Mouse (Mus musculus) A20 (cell line): ENCODE measurements at regions not wholly inside any gene's neighbourhood (a gene's known extent, or its start where the extent isn't known, plus 50 kb on each side); places are given as distances from the start of the nearest gene placed in this dataset.
A peak's percentile ranks its signal among the peaks of the same experiment; 100 is the strongest.

Experiments
- DNase-seq: peaks from one replicate; pipeline ENCODE4 v3.0.0-alpha.2; 2011; ENCODE audit warnings: low read depth, low spot score

DNA sequence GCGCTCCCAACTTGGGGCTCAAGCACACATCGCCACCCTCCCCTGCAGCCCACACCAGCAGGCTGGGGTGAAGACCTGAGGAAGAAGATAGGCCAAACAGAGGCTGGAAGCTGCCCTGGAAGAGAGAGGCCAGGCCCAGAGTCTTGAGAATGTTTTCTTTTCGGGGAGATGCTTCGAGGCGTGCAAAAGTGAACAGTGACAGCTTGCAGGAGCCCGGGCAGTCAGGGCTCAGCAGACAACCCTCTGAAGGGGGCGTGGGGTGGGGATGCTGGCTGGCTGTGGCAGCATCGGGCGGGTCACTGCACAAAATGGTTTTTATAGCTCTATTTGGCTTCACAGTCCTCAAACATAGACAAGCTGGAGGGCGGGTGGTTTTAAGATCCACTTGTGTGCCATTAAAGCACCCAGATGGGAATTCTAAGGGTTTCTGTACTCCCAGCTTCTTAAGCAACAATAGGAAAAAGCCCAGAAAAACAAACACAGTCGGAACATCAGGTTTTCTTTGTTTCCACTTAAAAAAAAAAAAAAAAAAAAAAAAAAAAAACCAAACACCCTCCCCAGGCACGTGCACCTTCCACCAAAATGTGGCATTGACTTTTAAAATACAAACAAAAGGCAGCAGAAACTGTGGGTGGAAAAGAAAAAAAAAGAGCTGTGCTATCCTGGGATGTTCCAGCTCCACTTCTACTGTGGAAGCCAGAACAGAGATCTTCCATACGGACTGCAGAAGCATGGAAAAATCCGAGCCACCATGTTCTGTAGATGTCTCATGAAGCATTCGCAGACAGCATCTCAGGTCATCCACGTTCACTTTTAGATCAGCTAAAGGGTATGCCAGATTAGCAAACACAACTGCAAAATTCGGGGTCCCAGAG lies 123.5 kb downstream of the Ly86 start:
- no peak for DNase-seq

GRCm38 (mm10) chr13:37470230-37470907 lies 125.4 kb downstream of the Ly86 start:
- no peak for DNase-seq

GRCm38 (mm10) chr13:37473359-37473758 lies 128.4 kb downstream of the Ly86 start:
- no peak for DNase-seq

DNA sequence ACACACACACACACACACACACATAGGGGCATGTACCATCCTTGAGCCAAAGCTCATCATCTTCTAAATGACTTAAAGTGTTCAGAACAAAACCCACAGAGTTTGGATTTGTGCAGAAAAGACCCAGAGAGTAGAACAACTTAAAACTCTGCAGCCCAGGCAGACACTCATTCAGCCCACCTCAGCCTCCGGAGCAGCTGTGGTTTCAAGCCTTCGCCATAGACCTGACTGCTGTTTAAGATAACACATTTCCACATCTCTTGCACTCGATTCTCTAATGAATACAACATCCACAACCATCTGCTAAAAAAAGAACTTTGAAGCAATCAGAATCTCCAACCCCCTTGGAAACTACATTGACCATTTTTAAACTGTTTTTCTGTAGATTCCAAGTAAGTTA lies 130.8 kb downstream of the Ly86 start:
- DNase-seq = no peak

DNA sequence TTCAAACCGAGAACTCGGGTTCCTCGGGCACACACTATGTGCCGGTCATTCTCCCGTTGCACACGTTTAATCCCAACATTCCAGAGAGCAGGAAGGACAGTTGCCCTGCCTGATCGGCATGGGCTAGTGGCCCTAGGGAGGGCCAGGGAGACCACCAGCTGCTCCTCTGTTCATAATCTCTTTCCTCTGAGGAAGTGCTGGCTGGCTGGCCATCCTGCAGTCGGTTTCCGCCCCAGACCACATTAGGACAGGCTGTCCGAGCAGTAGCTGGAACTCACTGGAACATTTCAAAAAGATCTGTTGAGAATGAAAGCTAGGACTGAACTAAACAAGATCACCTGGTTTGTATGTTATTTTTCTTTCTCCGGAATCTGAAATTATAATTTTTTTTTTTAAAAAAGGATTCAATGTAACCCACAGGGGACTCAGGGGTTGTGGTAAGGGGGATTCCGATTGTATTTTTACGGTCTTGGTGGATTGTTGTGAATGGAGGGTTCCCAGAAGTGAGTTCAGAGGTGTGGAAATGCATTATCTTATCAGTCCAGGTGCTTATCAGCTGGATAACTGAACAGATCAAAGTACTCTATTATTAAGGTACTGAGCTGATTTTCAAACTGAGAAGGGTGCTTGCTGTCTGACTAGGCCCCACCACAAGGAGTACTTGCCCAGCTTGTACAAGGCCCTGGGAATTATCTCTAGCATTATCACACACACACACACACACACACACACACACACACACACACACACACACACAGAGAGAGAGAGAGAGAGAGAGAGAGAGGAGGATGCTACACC lies 131.4 kb downstream of the Ly86 start:
- no peak for DNase-seq

- DNase-seq = no peak
Measured at GRCm38 (mm10) chr13:37477342-37477741, 132.3 kb downstream of the Ly86 start.

- no peak for DNase-seq
Measured at GRCm38 (mm10) chr13:37477749-37478548, 132.9 kb downstream of the Ly86 start.

DNA sequence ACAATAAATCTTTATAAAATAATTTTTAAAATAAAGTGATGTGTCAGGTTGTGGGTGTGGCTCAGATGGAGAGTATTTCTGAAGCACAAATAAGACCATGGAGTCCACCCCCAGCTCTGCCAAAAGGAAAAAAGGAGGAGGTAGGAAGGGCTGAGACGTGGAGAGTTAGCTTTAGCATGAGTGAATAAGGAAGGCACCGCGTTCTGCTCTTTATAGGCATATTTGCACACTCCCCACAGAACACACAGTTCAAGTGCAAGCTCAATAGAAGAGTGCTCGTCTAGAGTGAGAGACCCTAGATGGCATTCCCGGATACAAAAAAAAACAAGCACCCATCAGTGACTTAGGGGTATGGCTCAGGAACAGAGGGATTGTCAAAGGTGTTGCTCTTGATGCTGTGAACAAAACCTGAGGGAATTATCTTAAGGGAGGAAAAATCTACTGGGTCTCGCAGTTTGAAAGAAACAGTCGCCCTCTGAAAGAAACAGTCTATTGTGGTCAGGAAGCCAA lies 134.2 kb downstream of the Ly86 start:
- no peak for DNase-seq

DNA sequence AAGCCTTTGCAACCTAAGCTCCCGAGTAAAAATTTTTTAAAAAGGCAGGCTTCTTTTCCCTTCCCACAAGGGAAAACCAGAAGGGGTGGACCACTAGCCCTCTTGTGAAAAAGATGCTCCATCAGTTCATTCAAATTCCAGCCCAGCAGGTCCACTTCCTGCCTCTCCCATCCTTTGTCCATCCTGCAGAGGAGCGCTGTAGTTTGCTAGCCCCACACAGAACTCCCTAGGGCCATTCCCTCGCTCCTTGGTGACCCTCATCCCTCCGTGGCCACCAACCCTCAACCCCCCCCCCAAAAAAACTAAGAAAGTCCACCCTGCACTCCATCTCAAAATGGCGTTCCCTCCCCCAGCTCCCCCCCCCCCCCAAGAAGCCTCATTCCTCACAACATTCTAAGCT lies 136.5 kb downstream of the Ly86 start:
- no peak for DNase-seq

DNA sequence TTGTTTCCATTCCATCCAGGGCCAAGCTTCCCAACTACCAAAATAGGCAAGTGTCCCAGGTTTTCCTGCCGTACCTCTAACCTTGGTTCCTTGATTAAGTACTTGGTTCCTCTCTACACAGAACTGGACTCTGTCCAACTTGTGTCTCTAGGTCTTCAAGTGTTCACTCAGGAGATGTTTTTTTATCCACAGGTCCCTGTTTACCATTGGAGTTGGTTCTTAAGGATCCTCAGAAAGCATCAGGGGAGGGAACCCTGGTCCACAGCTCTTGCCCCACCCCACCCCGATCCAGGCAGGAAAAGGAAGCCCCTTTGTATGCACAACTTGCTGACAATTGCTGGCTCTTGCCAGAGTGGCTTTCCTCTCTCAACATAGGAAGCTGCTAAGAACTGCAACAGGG lies 137.0 kb downstream of the Ly86 start:
- no peak for DNase-seq

DNA sequence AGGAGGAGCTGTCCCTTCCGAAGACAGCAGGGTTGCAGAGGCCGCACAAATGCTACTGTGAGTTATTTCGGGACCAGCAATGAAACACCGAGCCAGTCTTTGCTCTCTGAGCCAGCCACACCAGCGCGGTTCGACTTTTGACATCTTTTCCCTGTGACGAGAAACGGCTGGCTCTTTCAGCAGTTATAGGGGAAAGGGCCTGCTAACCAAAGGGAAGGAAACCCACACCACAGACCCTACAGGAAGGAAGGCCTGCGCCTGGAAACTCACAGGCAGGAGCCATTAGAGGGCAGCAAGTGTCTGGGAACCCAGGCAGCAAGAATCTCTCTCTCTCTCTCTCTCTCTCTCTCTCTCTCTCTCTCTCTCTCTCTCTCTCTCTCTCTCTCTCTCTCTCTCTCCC lies 137.6 kb downstream of the Ly86 start:
- DNase-seq = no peak

DNA sequence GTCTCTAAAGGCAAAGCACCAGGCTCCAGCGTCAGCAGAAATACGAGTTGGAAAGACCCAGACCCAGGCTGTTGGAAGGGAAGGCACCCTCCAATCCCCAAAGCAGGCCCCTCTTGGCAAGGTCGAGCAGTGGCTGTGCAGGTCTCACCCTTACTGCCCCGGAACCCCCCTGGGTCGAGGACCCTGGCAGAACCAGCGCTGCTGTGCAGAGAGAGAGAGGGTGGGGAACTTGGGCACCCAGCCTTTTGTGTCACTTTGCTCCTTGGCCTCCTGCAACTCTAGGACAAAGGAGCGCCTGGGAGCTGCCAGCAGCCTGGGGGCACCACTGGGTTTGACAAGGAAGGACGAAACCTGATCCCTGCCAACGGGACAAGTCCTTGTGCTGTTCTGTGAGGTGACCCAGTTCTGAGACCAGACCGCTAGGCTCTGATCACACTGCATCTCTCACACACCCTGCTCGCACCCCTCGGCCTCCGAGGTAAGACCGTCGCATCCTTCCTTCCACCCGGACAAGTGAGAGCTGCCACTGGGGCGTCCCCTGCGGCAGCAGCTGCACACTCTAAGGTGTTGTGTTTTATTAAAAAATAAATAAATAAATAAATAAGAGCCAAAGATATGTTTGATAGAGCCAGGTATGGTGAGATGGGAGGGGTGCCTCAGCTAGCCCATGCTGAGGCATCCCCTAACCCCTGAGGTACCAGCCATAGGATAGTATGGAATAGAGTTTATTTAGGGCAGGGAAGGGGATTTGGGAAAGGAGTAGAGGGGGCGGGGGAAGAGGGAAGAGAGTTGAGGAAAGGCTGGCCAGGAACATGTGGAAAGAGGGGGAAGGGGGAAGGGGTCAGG lies 138.2 kb downstream of the Ly86 start:
- DNase-seq = no peak

GRCm38 (mm10) chr13:37484631-37485030 lies 139.6 kb downstream of the Ly86 start:
- DNase-seq = no peak

DNA sequence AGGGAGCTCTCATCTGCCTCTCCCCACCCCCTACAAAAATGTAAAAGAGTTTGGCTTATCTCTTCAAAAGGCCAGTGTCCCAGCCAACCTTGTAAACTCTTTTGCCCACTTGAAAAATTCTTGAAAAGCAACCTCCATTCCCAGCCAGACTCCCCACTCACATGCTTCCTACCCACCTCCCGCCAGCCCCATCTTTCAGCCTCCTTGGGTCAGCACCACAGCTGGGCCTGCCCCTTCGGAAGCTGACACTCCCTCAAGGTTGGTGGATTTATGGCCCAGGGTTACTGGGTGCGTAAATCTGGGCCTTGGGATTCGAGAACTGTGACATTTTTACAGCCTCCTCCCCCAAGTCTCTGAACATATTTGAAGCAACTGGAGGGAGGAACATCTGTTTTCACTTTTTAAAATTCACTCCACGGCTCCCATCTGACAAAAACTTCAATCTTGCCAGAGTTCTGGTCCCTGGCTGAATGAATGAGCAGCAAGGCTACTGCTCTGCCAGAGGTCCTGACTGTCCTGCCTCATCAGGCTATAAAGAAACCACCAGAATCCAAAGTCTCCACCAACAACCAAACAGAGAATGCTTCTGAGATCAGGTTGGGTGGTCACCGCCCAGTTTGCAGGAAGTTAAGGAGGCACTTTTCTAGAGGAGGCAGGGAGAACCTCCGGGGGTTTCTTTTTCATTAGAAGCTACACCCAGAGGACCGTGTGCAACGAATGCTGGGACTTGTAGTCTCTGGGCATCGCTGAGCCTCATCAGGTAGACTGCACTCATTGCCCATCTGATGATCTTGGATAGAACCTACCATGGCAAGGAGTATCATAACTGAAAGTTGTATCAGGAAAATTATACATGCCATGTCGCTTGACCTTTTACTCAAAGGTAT lies 147.3 kb downstream of the Ly86 start:
- no peak for DNase-seq

DNA sequence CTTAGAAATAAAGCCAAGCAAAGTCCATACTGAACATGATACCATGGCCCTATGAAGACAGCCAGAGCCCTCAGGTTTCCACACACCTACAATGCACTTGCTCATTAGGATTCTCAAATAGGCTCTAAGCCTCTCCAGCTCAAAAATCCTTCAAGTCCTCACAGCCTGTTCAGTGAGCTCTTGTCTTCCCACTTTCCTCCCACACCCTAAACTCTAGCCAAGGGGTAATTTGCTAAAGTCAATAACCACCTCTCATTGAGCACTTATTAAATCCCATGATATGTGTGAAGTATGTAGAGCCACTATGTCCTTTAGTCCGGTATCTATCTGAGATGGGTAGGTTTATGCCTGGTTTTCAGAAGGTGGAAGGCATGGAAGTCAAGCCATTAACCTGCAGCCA lies 148.3 kb downstream of the Ly86 start:
- DNase-seq = no peak

DNA sequence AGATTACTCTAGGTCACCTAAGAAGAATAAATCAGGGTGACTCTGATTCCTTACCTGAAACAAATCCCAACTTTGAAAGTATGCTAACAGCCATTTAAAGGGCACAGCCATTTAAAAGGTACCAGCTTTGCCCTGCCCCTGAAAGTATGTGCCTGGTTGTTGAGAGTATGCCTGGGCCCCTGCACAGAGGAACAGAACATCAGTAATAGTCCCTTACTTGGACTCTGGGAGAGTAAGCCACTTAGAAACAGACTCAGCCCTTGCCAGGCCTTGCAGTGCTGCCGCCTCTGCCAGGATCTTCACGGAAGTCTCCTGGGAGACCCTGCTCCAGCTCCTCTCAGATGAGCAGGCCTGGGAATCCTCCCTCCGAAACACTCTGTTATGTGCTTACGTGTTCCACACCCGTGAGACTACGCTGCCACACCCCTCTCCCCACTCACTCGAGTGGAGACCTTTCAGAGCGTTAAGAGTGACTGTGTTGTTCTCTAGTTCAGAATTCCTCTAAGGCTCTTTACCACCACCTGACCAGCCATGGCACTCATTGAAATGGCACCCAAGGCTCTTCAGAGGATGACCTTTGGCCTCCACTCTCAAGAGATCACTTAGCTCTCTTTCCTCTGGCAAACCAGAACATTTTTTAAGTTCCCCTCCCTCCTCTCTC lies 150.4 kb downstream of the Ly86 start:
- no peak for DNase-seq

DNA sequence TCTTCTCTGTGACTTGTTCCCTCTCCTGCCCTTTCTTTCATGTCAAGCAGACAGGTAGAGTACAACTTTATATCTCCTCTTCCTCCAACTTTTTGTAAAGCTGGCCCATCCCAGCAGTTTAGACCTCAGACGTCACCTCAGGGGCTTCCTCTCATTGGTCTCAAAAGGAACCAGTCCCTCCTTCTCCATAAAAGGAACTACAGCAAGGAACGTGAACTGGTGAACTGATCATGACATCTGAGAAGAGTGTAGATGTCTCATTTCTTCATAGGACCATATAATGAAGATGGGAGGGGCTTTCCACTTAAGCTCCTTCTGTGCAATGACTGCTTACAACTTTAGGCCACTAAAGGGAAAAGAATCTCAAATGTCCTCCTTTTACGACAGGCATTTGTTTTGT lies 153.0 kb downstream of the Ly86 start:
- DNase-seq = peak; percentile 47

- no peak for DNase-seq
Measured at GRCm38 (mm10) chr13:37500668-37501286, 155.8 kb downstream of the Ly86 start.
